Mouse (Mus musculus): ENCODE data around the gene Polr2b. TPM values are rescaled to one million over a fixed set of nuclear protein-coding genes. Genes with fewer than 3 reads are reported as not detected.
A peak's percentile ranks its signal among the peaks of the same experiment; 100 is the strongest.

The Polr2b gene
- polyA plus RNA-seq, 1 experiment from 2014 or later, result 60.9 TPM

DNA sequence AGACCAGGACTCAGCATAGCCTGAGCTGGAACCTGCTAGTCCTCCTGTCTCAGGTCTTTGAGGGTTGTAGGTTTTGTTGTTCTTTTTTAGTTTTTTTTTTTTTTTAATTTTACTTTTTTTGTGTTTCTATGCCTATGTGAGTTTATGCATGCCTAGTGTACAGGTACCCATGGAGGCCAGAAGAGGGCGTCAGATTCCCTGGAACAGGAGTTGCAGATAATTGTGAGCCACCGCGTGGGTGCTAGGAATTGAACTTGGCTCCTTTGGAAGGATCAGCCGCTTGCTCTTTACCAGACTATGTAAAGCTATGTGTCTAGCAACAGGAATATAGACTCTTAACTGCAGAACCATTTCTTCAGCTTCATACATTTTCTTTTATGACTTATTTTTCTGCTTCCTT lies 4.3 kb downstream of the Polr2b start:
- H3K9ac ChIP-seq (ENCODE audit: low read length), result no peak overlapping the region
- WGBS, result 94% methylated on average over 4 of the region's 4 CpGs

DNA sequence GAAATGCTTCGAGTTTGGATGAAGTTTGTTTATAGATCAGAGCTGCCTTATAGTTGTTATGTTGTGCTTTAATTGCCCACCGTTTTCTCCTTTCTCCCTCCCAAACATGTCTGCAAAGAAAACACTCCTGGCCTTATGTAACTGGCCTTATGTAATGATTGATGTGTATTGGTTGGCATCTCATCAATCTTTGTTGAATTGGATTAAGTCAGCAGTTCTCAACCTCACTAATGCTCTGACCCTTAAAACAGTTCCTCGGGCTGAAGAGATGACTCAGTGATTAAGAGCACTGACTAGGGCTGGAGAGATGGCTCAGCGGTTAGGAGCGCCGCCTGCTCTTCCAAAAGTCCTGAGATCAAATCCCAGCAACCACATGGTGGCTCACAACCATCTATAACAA lies 5.0 kb downstream of the Polr2b start:
- Histone ChIP-seq H3K4me3 (ENCODE audit: low read length) (no peak overlapping the region), H3K36me3 (ENCODE audit: control insufficient read depth, insufficient read depth, low read length) (peaks cover 31% of the 10 kb centered on the region), H3K4me2 (ENCODE audit: low read depth, low read length) (no peak overlapping the region), H3K4me1 (replicated peaks; ENCODE audit: control insufficient read depth, insufficient read depth, low read length) (peaks cover 9% of the 10 kb centered on the region), H3K27ac (ENCODE audit: low read length) (no peak overlapping the region), H3K27me3 (ENCODE audit: control insufficient read depth, insufficient read depth, low read depth, low read length) (no peaks in the 10 kb centered on the region), H3K9me3 (ENCODE audit: control insufficient read depth, low read length) (no peaks in the 10 kb centered on the region), H3K9ac (ENCODE audit: low read length) (no peak overlapping the region)
- 76% methylated on average over 6 of the region's 6 CpGs for WGBS
- ATAC-seq (ENCODE audit: low read depth), result no peak

More for the DNA sequence above, 4.3 kb downstream of the Polr2b start:
- peaks cover 9% of the 10 kb centered on the region for H3K4me1 ChIP-seq (replicated peaks; ENCODE audit: control insufficient read depth, insufficient read depth, low read length)
- H3K4me2 ChIP-seq (ENCODE audit: low read depth, low read length), result no peak overlapping the region
- no peak for ATAC-seq (ENCODE audit: low read depth)
- H3K4me3 ChIP-seq (ENCODE audit: low read length), result no peak overlapping the region
- no peaks in the 10 kb centered on the region for H3K27me3 ChIP-seq (ENCODE audit: control insufficient read depth, insufficient read depth, low read depth, low read length)
- peaks cover 27% of the 10 kb centered on the region for H3K36me3 ChIP-seq (ENCODE audit: control insufficient read depth, insufficient read depth, low read length)
- H3K27ac ChIP-seq (ENCODE audit: low read length), result no peak overlapping the region
- no peaks in the 10 kb centered on the region for H3K9me3 ChIP-seq (ENCODE audit: control insufficient read depth, low read length)

DNA sequence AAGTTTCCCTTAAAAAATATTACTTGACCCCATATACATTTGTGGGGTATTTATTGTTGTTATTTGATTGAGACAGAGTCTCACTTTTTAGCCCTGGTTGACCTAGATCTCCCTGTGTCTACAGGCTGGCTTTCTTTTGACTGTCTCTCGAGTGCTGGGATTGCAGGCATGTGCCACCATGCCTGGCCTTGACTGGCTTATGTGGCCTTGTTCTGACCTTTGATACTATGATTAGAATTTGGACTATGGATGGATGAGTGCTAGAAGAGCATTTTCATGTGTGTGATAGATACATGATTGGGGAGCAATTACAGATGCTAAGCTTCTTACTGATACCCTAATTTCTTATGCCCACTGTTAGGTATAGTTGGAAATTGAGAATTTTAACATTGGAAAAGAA lies 15.0 kb downstream of the Polr2b start:
- 88% methylated on average over 1 of the region's 1 CpGs for WGBS
- H3K9me3 ChIP-seq (ENCODE audit: control insufficient read depth, low read length), result no peaks in the 10 kb centered on the region

DNA sequence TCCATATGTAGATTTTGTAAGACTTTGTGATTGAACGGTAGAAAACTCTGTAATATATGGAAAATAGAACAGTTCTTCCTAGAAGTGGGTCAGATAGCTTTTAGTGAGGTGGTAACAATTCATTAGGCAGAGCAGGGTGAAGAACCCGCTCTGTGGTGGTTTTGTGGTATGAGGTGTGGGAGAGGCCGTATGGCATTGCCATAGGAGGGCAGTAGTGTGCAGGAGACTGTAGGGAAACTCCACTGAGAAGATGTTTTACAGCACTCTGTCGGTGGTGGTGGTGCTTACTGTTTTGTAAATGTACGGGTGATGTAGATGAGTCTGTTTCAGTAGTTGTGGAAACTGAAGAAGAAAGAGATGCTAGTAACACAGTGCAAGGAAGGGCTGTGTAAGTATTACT lies 20.2 kb downstream of the Polr2b start:
- Histone ChIP-seq H3K4me1 (replicated peaks; ENCODE audit: control insufficient read depth, insufficient read depth, low read length) (no peaks in the 10 kb centered on the region), H3K4me2 (ENCODE audit: low read depth, low read length) (no peak overlapping the region), H3K4me3 (ENCODE audit: low read length) (no peak overlapping the region), H3K36me3 (ENCODE audit: control insufficient read depth, insufficient read depth, low read length) (peaks cover 54% of the 10 kb centered on the region), H3K27me3 (ENCODE audit: control insufficient read depth, insufficient read depth, low read depth, low read length) (no peaks in the 10 kb centered on the region), H3K27ac (ENCODE audit: low read length) (no peak overlapping the region), H3K9me3 (ENCODE audit: control insufficient read depth, low read length) (no peaks in the 10 kb centered on the region), H3K9ac (ENCODE audit: low read length) (no peak overlapping the region)
- 77% methylated on average over 5 of the region's 5 CpGs for WGBS
- ATAC-seq (ENCODE audit: low read depth), result no peak

More for the DNA sequence above, 15.0 kb downstream of the Polr2b start:
- no peak for ATAC-seq (ENCODE audit: low read depth)
- Histone ChIP-seq H3K4me2 (ENCODE audit: low read depth, low read length) (no peak overlapping the region), H3K27ac (ENCODE audit: low read length) (no peak overlapping the region), H3K4me3 (ENCODE audit: low read length) (no peak overlapping the region), H3K9ac (ENCODE audit: low read length) (no peak overlapping the region), H3K36me3 (ENCODE audit: control insufficient read depth, insufficient read depth, low read length) (peaks cover 65% of the 10 kb centered on the region), H3K4me1 (replicated peaks; ENCODE audit: control insufficient read depth, insufficient read depth, low read length) (no peaks in the 10 kb centered on the region), H3K27me3 (ENCODE audit: control insufficient read depth, insufficient read depth, low read depth, low read length) (no peaks in the 10 kb centered on the region)

DNA sequence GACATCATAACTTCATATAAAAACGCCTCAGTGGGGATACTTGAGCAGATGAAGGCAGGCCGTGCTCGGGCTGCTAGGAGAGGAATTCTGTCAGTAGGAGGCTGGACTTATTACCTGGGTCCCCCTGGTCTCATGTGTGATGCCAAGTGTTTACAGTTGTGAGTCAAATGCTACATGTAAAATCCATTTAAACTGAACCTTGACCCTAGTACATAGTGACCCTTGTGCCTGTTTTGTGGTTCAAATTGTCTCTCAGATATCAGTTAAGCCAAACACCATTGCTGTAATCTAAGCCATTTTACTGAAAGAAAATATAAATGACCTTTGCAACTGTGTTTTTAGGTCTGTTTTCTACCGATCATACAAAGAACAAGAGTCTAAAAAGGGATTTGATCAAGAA lies 30.1 kb downstream of the Polr2b start:
- 86% methylated on average over 4 of the region's 4 CpGs for WGBS
- ATAC-seq (ENCODE audit: low read depth), result no peak
- Histone ChIP-seq H3K27ac (ENCODE audit: low read length) (no peak overlapping the region), H3K9me3 (ENCODE audit: control insufficient read depth, low read length) (no peaks in the 10 kb centered on the region), H3K27me3 (ENCODE audit: control insufficient read depth, insufficient read depth, low read depth, low read length) (no peaks in the 10 kb centered on the region), H3K9ac (ENCODE audit: low read length) (no peak overlapping the region), H3K36me3 (ENCODE audit: control insufficient read depth, insufficient read depth, low read length) (peaks cover 54% of the 10 kb centered on the region), H3K4me1 (replicated peaks; ENCODE audit: control insufficient read depth, insufficient read depth, low read length) (no peaks in the 10 kb centered on the region), H3K4me2 (ENCODE audit: low read depth, low read length) (no peak overlapping the region), H3K4me3 (ENCODE audit: low read length) (no peak overlapping the region)

DNA sequence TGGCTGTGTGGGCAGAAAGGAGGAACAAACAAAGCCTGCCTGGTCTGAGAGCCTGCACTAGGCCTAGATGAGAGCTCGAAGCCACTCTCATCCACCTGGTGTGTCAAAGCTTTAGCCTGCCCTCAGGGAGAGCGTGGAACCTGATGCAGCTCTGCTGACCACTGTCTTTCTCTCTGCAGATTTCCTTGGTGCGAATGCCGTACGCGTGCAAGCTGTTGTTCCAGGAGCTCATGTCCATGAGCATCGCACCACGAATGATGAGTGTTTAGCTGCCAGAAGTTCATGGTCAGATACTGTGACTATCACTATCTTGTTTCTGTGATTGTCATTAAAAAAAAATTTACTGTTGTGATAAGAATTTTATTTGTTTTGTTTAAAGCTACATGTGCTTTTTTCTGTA lies 39.0 kb downstream of the Polr2b start:
- no peak overlapping the region for H3K9ac ChIP-seq (ENCODE audit: low read length)
- H3K4me1 ChIP-seq (replicated peaks; ENCODE audit: control insufficient read depth, insufficient read depth, low read length), result no peaks in the 10 kb centered on the region
- no peak overlapping the region for H3K4me2 ChIP-seq (ENCODE audit: low read depth, low read length)
- peaks cover 45% of the 10 kb centered on the region for H3K36me3 ChIP-seq (ENCODE audit: control insufficient read depth, insufficient read depth, low read length)
- ATAC-seq (ENCODE audit: low read depth), result no peak
- no peak overlapping the region for H3K27ac ChIP-seq (ENCODE audit: low read length)
- no peak overlapping the region for H3K4me3 ChIP-seq (ENCODE audit: low read length)
- no peaks in the 10 kb centered on the region for H3K27me3 ChIP-seq (ENCODE audit: control insufficient read depth, insufficient read depth, low read depth, low read length)
- H3K9me3 ChIP-seq (ENCODE audit: control insufficient read depth, low read length), result no peaks in the 10 kb centered on the region
- 92% methylated on average over 8 of the region's 8 CpGs for WGBS

DNA sequence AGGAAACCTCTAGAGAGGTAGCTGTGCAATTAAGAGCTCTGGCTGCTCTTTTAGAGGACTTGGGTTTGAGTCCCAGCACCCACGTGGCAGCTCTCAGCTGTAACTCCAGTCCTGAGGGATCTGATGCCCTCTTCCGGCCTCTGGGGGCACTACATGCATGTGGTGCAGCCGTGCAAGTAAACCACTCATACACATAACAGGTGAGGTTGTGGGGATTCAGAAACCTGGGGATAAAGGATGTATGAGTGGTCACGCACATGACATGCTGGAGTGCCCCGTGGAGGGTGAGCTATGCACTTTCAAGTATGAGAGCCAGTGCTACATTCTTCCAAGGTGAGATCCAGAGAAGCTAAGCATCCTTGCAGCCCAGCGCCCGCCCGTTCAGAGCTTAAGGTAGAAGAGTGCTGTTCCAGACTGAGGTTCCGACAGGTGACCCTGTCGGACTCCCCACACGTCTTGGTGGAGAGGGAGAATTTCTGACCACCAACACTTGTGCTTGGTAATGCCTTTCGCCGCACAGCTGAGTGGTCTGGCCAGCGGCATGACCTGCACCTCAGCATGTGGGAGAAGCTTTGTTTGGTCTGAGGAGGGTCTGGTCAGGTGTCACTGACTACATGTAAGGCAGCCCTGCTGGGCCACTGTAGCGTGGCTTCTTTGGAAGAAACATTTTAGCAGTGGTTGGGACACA lies 40.2 kb downstream of the Polr2b start:
- H3K9me3 ChIP-seq (ENCODE audit: control insufficient read depth, low read length), result no peaks in the 10 kb centered on the region
- no peak overlapping the region for H3K4me2 ChIP-seq (ENCODE audit: low read depth, low read length)
- H3K27ac ChIP-seq (ENCODE audit: low read length), result no peak overlapping the region
- H3K36me3 ChIP-seq (ENCODE audit: control insufficient read depth, insufficient read depth, low read length), result peaks cover 40% of the 10 kb centered on the region
- H3K27me3 ChIP-seq (ENCODE audit: control insufficient read depth, insufficient read depth, low read depth, low read length), result no peaks in the 10 kb centered on the region
- WGBS, result 91% methylated on average over 15 of the region's 15 CpGs
- no peak overlapping the region for H3K9ac ChIP-seq (ENCODE audit: low read length)
- peaks cover 9% of the 10 kb centered on the region for H3K4me1 ChIP-seq (replicated peaks; ENCODE audit: control insufficient read depth, insufficient read depth, low read length)
- no peak for ATAC-seq (ENCODE audit: low read depth)
- no peak overlapping the region for H3K4me3 ChIP-seq (ENCODE audit: low read length)

DNA sequence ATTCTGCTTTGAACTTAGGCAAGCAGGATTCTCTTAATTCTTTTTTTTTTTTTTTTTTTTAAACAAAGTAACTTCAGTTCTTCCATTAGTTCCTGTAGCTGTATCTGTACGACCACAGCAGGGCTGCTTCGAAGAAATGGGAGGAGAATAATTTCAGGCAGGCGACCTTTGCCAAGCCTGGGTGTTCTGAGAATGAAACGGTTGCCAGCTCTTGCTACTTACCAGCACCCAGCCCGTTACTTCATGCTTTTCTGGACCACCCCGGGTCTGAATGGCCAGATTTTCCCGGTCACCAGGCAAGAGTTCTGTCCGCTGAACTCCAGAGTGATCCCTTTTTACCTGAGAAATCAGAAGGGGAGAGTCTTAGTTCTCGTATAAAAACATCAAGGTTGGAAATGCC lies 41.7 kb downstream of the Polr2b start:
- peaks cover 29% of the 10 kb centered on the region for H3K36me3 ChIP-seq (ENCODE audit: control insufficient read depth, insufficient read depth, low read length)
- H3K4me2 ChIP-seq (ENCODE audit: low read depth, low read length), result no peak overlapping the region
- no peak overlapping the region for H3K4me3 ChIP-seq (ENCODE audit: low read length)
- ATAC-seq (ENCODE audit: low read depth), result no peak
- H3K27ac ChIP-seq (ENCODE audit: low read length), result no peak overlapping the region
- no peak overlapping the region for H3K9ac ChIP-seq (ENCODE audit: low read length)
- whole genome bisulfite sequencing, result 72% methylated on average over 9 of the region's 9 CpGs
- no peaks in the 10 kb centered on the region for H3K9me3 ChIP-seq (ENCODE audit: control insufficient read depth, low read length)
- peaks cover 22% of the 10 kb centered on the region for H3K4me1 ChIP-seq (replicated peaks; ENCODE audit: control insufficient read depth, insufficient read depth, low read length)
- no peaks in the 10 kb centered on the region for H3K27me3 ChIP-seq (ENCODE audit: control insufficient read depth, insufficient read depth, low read depth, low read length)

DNA sequence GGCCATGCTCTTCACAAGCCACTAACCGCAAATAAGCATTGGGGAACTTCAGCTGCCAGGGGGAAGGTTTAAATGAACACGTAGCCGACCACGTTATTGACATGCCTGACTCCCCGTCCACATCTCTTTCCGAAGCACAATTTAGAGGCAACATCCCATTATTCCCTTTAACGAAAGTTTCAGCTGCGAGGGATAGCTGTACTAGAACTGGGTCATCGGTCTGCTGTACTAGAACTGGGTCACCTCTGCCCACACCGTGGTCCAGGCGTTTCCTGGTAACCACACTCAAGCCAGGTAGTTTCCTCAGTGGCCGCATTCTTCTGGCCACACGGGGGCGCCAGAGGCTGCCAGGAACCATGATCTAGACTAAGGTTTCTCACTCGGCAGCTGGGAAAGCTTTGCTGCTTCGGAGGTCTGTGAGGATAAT lies 44.4 kb downstream of the Polr2b start:
- Histone ChIP-seq H3K4me1 (replicated peaks; ENCODE audit: control insufficient read depth, insufficient read depth, low read length) (peaks cover 33% of the 10 kb centered on the region), H3K4me3 (ENCODE audit: low read length) (peak overlapping the region; percentile 15; the same call in 1 of the 2 replicates), H3K36me3 (ENCODE audit: control insufficient read depth, insufficient read depth, low read length) (peaks cover 7% of the 10 kb centered on the region), H3K9ac (ENCODE audit: low read length) (no peak overlapping the region), H3K9me3 (ENCODE audit: control insufficient read depth, low read length) (no peaks in the 10 kb centered on the region), H3K4me2 (ENCODE audit: low read depth, low read length) (peak overlapping the region; percentile 44), H3K27ac (ENCODE audit: low read length) (no peak overlapping the region), H3K27me3 (ENCODE audit: control insufficient read depth, insufficient read depth, low read depth, low read length) (no peaks in the 10 kb centered on the region)
- WGBS, result 7% methylated on average over 16 of the region's 16 CpGs
- peak; percentile 48 for ATAC-seq (ENCODE audit: low read depth)

All from lung, embryonic 16.5 days (tissue).